Mouse (Mus musculus): ENCODE data around the gene Tnfsf14. TPM values are rescaled to one million over a fixed set of nuclear protein-coding genes. Genes with fewer than 3 reads are reported as not detected.

Gene Tnfsf14
- polyA plus RNA-seq, 1 experiment from 2014 or later = 0.15 TPM

- Histone ChIP-seq H3K27me3 (ENCODE audit: low read depth, poor library complexity, severe bottlenecking) (no peaks in the 10 kb centered on the region), H3K36me3 (no peaks in the 10 kb centered on the region), H3K9me3 (replicated peaks) (no peaks in the 10 kb centered on the region), H3K27ac (no peak overlapping the region), H3K4me3 (no peak overlapping the region), H3K4me1 (peaks cover 4% of the 10 kb centered on the region)
- 89% methylated on average over 3 of the region's 3 CpGs for WGBS
- no peak for DNase-seq (ENCODE audit: low spot score)
These were observed 794 bp upstream of the Tnfsf14 start for GRCm38 (mm10) chr17:57194771-57195170.

DNA sequence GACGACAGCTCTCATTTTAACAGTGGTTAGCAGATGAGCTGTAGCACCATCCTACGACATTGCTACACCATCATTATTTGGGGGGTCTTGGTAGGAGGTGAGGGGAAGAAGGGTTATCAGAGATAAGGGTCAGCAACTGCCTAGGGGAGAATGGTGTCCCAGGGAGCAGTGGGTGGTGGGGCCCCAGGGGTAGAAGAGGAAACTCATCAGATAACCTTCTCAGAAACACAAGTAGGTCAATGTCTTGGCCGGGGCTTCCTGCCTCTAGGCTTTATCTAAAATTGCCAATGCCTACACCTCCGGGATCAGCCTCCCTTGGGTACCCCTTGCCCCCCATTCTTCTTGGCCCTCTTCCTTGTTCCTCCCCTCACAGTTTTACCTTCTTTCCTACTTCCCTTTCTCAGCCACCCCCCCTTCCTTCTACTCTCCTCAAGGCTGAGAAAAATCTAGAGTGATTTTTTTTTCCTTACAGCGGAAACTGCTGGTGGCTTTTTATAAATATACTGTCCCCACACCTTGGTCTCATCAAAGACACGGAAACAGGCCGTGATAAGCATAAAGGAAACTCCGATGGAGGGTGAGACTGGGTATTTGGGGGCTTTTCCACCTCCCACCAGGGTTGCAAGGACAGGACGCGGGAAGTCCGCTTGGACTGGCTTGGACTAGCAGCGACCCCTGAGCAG, 5.3 kb downstream of the Tnfsf14 start:
- H3K36me3 ChIP-seq = no peaks in the 10 kb centered on the region
- no peak overlapping the region for H3K4me3 ChIP-seq
- no peak overlapping the region for H3K27ac ChIP-seq
- H3K27me3 ChIP-seq (ENCODE audit: low read depth, poor library complexity, severe bottlenecking) = no peaks in the 10 kb centered on the region
- WGBS = 82% methylated on average over 12 of the region's 12 CpGs
- DNase-seq (ENCODE audit: low spot score) = no peak
- no peaks in the 10 kb centered on the region for H3K4me1 ChIP-seq
- H3K9me3 ChIP-seq (replicated peaks) = no peaks in the 10 kb centered on the region

GRCm38 (mm10) chr17:57185641-57186040, 8.3 kb downstream of the Tnfsf14 start:
- WGBS = 76% methylated on average over 2 of the region's 2 CpGs

GRCm38 (mm10) chr17:57182871-57183270, 11.1 kb downstream of the Tnfsf14 start:
- 75% methylated on average over 3 of the region's 3 CpGs for WGBS
- H3K4me1 ChIP-seq = no peaks in the 10 kb centered on the region
- no peak overlapping the region for H3K27ac ChIP-seq
- H3K9me3 ChIP-seq (replicated peaks) = no peaks in the 10 kb centered on the region
- H3K4me3 ChIP-seq = no peak overlapping the region
- no peak for DNase-seq (ENCODE audit: low spot score)
- H3K27me3 ChIP-seq (ENCODE audit: low read depth, poor library complexity, severe bottlenecking) = no peaks in the 10 kb centered on the region
- no peaks in the 10 kb centered on the region for H3K36me3 ChIP-seq

More at GRCm38 (mm10) chr17:57185641-57186040, 8.3 kb downstream of the Tnfsf14 start:
- no peak for DNase-seq (ENCODE audit: low spot score)
- H3K36me3 ChIP-seq = no peaks in the 10 kb centered on the region
- no peak overlapping the region for H3K27ac ChIP-seq
- H3K4me3 ChIP-seq = no peak overlapping the region
- H3K4me1 ChIP-seq = no peaks in the 10 kb centered on the region
- H3K9me3 ChIP-seq (replicated peaks) = no peaks in the 10 kb centered on the region
- no peaks in the 10 kb centered on the region for H3K27me3 ChIP-seq (ENCODE audit: low read depth, poor library complexity, severe bottlenecking)

GRCm38 (mm10) chr17:57180363-57180762, 13.6 kb downstream of the Tnfsf14 start:
- Histone ChIP-seq H3K36me3 (no peaks in the 10 kb centered on the region), H3K4me3 (no peak overlapping the region), H3K4me1 (no peaks in the 10 kb centered on the region), H3K27me3 (ENCODE audit: low read depth, poor library complexity, severe bottlenecking) (no peaks in the 10 kb centered on the region), H3K27ac (no peak overlapping the region), H3K9me3 (replicated peaks) (no peaks in the 10 kb centered on the region)
- no peak for DNase-seq (ENCODE audit: low spot score)
- 36% methylated on average over 8 of the region's 8 CpGs for WGBS

DNA sequence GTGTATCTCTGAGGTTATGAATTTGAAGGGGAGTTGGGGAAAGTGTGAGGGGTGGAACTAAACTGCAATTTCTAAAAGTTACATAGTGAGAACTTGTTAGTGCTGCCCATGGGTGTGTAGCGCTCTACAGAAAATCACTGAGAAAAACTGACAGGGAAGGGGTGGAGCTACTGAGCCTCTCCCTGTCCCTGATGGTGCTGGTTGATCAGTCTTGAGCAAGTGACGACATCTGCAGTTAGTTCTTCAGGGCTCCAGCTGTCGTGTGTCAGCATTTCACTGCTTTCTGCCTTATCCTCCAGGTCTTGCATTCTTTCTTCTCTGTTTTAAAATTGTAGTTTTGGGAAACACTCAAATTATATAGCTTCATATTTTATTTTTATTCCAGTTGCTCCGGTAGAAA, 20.6 kb downstream of the Tnfsf14 start:
- H3K27me3 ChIP-seq (ENCODE audit: low read depth, poor library complexity, severe bottlenecking) = no peaks in the 10 kb centered on the region
- WGBS = 72% methylated on average over 4 of the region's 4 CpGs
- no peaks in the 10 kb centered on the region for H3K9me3 ChIP-seq (replicated peaks)
- H3K27ac ChIP-seq = no peak overlapping the region
- H3K4me1 ChIP-seq = no peaks in the 10 kb centered on the region
- no peaks in the 10 kb centered on the region for H3K36me3 ChIP-seq
- no peak overlapping the region for H3K4me3 ChIP-seq
- no peak for DNase-seq (ENCODE audit: low spot score)

DNA sequence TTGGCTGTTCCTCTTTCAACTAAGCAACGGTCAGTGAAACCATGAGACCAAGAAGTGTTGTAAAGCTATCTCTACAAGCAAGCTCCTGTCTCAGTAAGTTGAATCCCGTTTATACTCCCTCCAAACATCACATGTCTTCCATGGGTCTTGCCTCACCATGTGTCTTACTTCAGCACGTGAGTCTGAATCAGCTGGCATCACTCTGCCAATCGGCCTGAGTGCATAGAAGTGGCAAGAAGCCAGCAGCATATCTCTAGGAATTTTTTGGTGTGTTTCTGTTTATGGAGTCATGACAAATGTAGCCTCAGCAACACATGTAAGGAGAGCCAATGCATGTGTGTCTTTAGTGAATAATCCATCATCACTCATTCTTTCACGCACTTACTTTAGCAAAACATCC, 21.6 kb downstream of the Tnfsf14 start:
- no peaks in the 10 kb centered on the region for H3K4me1 ChIP-seq
- H3K27me3 ChIP-seq (ENCODE audit: low read depth, poor library complexity, severe bottlenecking) = no peaks in the 10 kb centered on the region
- no peaks in the 10 kb centered on the region for H3K9me3 ChIP-seq (replicated peaks)
- H3K27ac ChIP-seq = no peak overlapping the region
- 87% methylated on average over 5 of the region's 5 CpGs for WGBS
- DNase-seq (ENCODE audit: low spot score) = no peak
- no peak overlapping the region for H3K4me3 ChIP-seq
- no peaks in the 10 kb centered on the region for H3K36me3 ChIP-seq

GRCm38 (mm10) chr17:57170616-57171260, 23.2 kb downstream of the Tnfsf14 start:
- 51% methylated on average over 5 of the region's 5 CpGs for WGBS
- Histone ChIP-seq H3K27me3 (ENCODE audit: low read depth, poor library complexity, severe bottlenecking) (no peaks in the 10 kb centered on the region), H3K9me3 (replicated peaks) (no peaks in the 10 kb centered on the region)

GRCm38 (mm10) chr17:57166800-57167791, 26.9 kb downstream of the Tnfsf14 start:
- no peak overlapping the region for H3K27ac ChIP-seq

More at GRCm38 (mm10) chr17:57170616-57171260, 23.2 kb downstream of the Tnfsf14 start:
- Histone ChIP-seq H3K36me3 (no peaks in the 10 kb centered on the region), H3K27ac (no peak overlapping the region), H3K4me1 (peaks cover 4% of the 10 kb centered on the region), H3K4me3 (no peak overlapping the region)
- DNase-seq (ENCODE audit: low spot score) = no peak

GRCm38 (mm10) chr17:57153787-57154186, 40.2 kb downstream of the Tnfsf14 start:
- no peak overlapping the region for H3K27ac ChIP-seq
- H3K9me3 ChIP-seq (replicated peaks) = no peaks in the 10 kb centered on the region; the same call in 1 of the 2 replicates
- peaks cover 9% of the 10 kb centered on the region for H3K4me1 ChIP-seq
- H3K27me3 ChIP-seq (ENCODE audit: low read depth, poor library complexity, severe bottlenecking) = peaks cover 29% of the 10 kb centered on the region
- 87% methylated on average over 4 of the region's 4 CpGs for WGBS
- no peak for DNase-seq (ENCODE audit: low spot score)
- no peak overlapping the region for H3K4me3 ChIP-seq
- no peaks in the 10 kb centered on the region for H3K36me3 ChIP-seq

More at GRCm38 (mm10) chr17:57166800-57167791, 26.9 kb downstream of the Tnfsf14 start:
- peak; percentile 95 for DNase-seq (ENCODE audit: low spot score)
- H3K36me3 ChIP-seq = no peaks in the 10 kb centered on the region
- H3K27me3 ChIP-seq (ENCODE audit: low read depth, poor library complexity, severe bottlenecking) = no peaks in the 10 kb centered on the region
- H3K4me1 ChIP-seq = peaks cover 4% of the 10 kb centered on the region
- no peaks in the 10 kb centered on the region for H3K9me3 ChIP-seq (replicated peaks)
- 0 out of 2 replicates have a peak overlapping the region, but pooled peaks have one; percentile 8 for H3K4me3 ChIP-seq
- 9% methylated on average over 11 of the region's 11 CpGs for WGBS

GRCm38 (mm10) chr17:57153006-57153405, 41.0 kb downstream of the Tnfsf14 start:
- Histone ChIP-seq H3K27me3 (ENCODE audit: low read depth, poor library complexity, severe bottlenecking) (peaks cover 36% of the 10 kb centered on the region), H3K9me3 (replicated peaks) (no peaks in the 10 kb centered on the region; the same call in 1 of the 2 replicates), H3K36me3 (no peaks in the 10 kb centered on the region), H3K27ac (no peak overlapping the region), H3K4me1 (peaks cover 9% of the 10 kb centered on the region), H3K4me3 (no peak overlapping the region)
- WGBS = 91% methylated on average over 6 of the region's 6 CpGs
- no peak for DNase-seq (ENCODE audit: low spot score)

DNA sequence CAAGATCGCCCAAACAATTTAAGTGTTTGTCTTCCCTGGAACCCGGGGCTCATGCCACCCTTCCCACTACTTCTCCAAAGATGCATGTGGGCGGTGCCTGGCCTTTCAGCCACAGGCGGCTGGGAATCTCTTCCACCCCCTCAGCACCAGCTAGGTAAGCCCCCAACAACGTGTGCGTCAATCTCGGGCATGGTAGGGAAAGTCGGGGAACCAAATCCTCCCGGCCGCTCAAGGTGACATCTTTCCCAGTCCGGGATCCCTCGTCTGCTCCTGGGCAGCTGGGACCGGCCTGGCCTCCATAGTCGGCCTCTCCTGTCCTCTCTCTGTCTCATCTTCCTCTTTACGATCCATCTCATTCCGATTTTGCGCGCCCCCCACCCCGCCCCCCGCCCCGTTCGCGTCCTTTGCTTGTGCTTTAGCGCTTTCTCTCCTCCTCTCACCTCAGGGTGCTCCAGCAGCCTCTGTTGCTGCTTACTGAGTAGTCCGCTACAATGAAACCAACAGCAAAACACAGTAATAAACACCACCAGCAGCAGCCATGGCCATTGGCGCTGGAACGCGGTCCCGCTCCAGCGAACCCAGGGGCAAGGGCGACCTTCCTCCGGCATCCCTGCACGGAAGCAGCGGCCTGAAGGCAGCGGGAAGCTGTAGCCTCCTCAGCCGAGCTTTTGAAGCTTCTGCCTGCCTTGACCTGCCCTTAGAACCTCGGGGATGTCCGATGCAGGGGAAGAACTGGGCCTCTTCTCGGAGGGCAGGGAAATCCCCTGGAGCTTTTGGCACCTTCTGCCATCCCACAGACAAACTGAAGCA, 44.8 kb downstream of the Tnfsf14 start, which contains the start of gene Cd70:
Gene Cd70 (minus strand): TSS at position 784 of the 810 bp plus-strand sequence.
- Histone ChIP-seq H3K4me3 (peak within 1 kb of the TSS; percentile 49), H3K9me3 (replicated peaks) (no peaks in the 10 kb centered on the region; the same call in 1 of the 2 replicates), H3K36me3 (no peaks in the 10 kb centered on the region), H3K27ac (no peak within 1 kb of the TSS), H3K27me3 (ENCODE audit: low read depth, poor library complexity, severe bottlenecking) (peaks cover 60% of the 10 kb centered on the region), H3K4me1 (peaks cover 9% of the 10 kb centered on the region)
- WGBS = 2% methylated on average over 39 of the region's 39 CpGs
- DNase-seq (ENCODE audit: low spot score) = peak; percentile 48

All from limb, embryonic 10.5 days (tissue).